Mouse (Mus musculus) frontal cortex, postnatal 14 days (tissue): ENCODE data around the gene Extl1.

ENCODE experiments used
- DNase-seq, 2 experiments: peaks; one replicate each; pipeline ENCODE4 v3.0.0; 2022; ENCODE audit warnings: low spot score in 2 of 2

The Extl1 gene

DNA sequence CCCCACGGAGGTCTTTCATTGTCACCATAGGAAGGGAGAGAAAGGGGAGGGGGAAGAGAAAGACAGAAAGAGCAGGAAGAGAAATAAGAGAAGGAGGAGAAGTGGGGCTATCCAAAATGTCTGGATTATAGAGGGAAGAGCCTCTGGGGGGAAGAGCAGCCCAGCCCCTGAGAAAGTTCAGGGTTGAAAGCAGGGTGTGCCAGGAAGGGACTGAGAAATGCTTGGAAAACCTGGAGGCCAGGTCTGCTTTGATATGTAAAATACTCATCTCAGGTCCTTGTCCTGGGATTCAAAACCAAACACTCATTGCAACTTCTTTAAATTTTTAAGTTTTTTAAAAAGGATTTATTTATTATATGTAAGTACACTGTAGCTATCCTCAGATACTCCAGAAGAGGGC, 8.0 kb upstream of the Extl1 start:
- no peak for DNase-seq

DNA sequence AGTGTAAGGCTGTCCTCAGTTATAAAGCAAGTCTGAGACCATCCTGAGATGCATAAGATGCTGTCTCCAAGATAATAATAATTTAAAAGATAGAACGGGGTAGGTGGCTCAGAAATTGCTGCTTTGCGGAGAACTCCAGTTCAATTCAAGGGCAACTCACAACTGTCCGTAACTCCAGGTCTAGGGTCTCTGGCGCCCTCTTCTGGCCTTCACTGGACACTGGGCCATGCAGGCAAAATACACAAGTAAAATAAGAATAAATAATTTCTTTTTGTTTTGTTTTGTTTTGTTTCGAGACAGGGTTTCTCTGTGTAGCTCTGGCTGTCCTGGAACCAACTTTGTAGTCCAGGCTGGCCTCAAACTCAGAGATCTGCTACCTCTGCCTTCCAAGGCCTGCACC, 4.7 kb upstream of the Extl1 start:
- DNase-seq = no peak

DNA sequence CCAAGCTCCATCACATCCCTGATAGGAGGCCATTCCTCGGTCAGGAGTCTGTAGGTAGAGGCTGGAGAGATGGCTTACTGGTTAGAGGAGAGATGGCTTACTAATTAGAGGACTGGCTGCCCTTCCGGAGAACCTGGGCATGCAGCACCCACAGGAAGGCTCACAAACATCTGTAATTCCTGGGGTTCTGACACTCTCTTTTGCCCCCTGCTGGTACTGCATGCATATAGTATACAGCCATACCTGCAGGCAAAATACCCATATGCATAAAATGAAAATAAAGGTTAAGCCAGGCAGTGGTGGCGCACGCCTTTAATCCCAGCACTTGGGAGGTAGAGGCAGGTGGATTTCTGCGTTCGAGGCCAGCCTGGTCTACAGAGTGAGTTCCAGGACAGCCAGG, 3.6 kb upstream of the Extl1 start:
- DNase-seq = no peak

- no peak for DNase-seq
Measured at GRCm38 (mm10) chr4:134379510-134379909, 4.1 kb downstream of the Extl1 start.

GRCm38 (mm10) chr4:134378089-134378615, 5.5 kb downstream of the Extl1 start:
- no peak for DNase-seq

DNA sequence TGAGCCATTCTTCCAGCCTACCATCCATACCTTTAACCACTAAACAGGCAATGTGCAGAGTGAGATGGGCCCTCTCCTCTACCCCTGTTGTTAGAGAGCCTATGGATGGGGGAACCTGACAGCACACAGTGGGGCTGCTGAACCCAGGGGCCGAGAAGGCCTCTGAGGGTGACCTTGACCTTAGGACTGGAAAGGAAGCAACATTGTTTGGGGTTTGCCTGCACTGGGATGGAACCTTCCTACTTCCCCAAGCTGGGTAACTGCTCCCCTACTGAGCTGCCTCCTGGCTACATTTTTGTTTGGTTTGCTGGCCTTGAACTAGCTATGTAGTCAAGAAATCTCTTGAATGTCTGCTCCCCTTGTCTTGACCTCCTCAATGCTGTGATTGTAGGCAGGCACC, 9.3 kb downstream of the Extl1 start:
- DNase-seq = no peak

- DNase-seq = no peak
Measured at GRCm38 (mm10) chr4:134373295-134373694, 10.4 kb downstream of the Extl1 start.

DNA sequence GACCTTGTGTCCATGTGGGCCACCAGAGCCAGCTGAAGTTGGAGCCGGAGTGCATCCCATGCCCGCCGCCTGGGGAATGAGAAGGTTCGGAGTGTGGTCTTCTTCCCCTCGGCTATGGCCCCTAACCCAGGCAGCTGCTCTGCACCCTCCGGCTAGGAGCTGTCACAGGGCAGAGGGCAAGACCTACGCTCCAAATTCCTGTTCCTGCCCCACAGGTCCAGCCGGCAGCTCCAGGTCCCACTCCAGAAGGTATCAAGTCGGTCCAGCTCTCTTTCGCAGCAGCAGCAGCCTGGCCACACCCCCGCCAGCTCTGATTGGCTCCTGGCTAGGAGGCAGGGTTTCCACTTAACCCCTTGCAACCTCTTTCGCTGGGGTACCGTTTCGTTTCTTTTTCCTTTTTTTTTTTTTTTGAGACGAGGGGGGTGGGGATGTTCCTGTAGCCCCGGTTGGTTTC, 11.3 kb downstream of the Extl1 start:
- DNase-seq = peak; percentile 74 to 80

GRCm38 (mm10) chr4:134371316-134371855, 12.3 kb downstream of the Extl1 start:
- DNase-seq = no peak

DNA sequence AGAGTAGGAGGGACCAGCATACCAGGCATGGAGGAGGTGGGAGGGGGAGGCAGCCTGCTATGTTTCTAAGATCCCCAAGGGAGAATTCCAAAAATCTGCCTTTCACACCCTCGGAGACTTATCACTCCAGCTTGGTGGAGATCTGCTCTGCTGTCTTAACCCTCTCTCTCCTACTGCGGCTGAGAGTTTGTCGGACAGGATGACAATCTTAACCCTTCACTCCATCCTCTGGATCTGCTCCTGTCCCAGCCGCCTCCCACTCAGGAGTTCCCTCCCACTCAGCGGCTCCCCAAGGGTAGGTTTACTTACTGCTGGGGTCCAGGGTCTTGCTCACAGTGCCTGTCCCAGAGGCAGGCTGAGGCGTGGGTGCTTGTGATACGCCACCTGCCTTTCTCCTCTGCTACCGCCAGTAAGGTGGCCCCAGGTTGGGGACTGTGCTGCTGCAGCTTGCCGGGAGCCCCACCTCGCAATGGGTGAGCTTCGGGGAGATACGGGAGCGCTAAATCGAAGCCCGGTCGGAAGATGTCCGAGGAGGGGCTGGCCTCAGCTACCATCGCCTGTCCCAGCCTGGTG, 12.9 kb downstream of the Extl1 start:
- DNase-seq = peak in 1 of 2 experiments; percentile 35

- no peak for DNase-seq
Measured at GRCm38 (mm10) chr4:134365280-134365679, 18.4 kb downstream of the Extl1 start.

DNA sequence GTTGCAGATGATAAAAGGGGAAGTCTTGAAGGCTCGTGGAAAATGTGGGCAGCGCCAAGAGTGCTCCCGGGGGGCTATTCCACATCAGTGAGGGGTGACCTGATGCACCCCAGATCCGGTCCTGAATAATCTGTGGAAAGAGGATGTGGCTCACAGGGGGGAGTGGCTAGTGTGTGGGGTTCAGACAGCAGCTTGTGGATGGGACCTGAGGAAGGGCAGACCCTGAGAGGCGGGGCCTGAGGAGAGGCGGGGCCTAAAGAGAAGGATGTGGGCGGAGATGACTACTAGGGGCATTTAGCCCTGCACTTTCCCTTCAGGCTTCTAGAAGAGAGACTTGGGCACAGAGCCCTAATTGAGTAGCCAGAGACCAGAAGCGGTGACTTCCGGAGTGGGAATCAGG, 21.1 kb downstream of the Extl1 start:
- DNase-seq = no peak

GRCm38 (mm10) chr4:134362124-134362523, 21.5 kb downstream of the Extl1 start:
- no peak for DNase-seq

- no peak for DNase-seq
Measured at GRCm38 (mm10) chr4:134361215-134361614, 22.4 kb downstream of the Extl1 start.

GRCm38 (mm10) chr4:134359649-134360048, 24.0 kb downstream of the Extl1 start:
- no peak for DNase-seq

DNA sequence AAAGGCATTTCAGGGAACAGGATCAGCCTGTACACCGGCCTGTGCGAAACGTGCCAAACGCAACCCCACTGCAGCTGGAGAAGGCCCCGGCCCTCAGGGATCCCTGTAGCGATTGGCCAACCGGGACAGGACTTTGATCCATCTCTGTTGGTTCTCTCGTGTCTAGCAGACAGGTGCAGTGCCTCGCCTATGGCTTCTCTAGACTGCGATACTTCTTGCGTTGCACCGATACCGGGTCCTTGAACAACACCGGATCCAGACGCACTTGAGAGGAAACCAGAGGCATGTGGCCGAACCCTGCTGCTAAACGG, 26.2 kb downstream of the Extl1 start:
- no peak for DNase-seq

GRCm38 (mm10) chr4:134356591-134357460, 26.8 kb downstream of the Extl1 start:
- peak in 1 of 2 experiments; percentile 79 for DNase-seq

DNA sequence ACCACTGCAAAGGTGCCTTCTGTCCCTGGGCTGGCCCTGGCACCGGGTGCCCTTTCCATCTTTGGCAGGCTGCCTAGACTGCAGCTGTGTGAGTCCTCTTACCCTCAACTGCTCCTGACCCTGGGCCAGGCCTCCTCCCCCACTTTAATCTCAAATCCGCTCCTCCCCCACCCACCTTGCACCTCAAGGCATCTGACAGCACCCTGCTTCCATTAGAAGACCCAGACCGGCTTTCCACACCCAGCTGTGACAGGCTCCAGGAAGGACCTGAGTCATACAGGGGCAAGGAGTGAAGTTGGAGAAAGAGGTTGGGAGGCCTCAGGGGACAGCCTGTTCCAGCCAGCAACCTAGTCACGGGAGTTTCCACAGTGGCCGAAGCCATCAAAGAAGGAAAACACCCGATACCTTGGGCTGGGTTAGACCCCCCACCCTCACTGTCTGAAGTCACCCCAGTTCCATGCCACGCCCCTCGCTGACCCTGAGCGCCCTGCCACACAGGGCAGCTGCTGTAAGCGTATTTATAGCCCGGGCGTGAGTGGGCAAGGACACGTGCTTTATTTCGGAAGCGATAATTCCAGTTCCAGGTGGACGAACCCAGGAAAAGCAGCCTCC, 27.7 kb downstream of the Extl1 start:
- DNase-seq = no peak

- DNase-seq = no peak
Measured at GRCm38 (mm10) chr4:134353527-134354409, 29.9 kb downstream of the Extl1 start.

DNA sequence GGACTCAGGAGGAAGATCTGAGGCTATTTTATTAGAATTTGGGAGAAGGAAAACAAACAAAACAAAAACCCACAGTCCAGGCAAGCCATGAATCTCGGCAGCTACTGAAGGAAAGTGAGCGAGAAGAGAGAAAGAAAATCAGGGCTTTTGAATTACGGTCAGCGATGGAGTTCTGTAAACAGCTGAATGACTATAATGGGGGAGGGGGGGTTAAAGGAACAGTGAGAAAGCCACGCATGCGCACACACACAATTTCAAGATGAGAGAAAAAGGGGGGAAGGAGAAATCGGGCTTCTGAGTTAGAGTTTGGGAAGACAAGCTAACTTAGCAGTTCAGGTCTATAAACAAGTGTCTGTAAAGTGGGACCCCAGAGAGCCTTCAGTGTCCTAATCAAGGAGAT, 30.7 kb downstream of the Extl1 start:
- DNase-seq = no peak

- no peak for DNase-seq
Measured at GRCm38 (mm10) chr4:134352261-134352707, 31.4 kb downstream of the Extl1 start.
